Mouse (Mus musculus) kidney, embryonic 14.5 days (tissue): ENCODE results near the gene Gng3. TPM values are rescaled to one million over a fixed set of nuclear protein-coding genes. Genes with fewer than 3 reads are reported as not detected.
"Not testable (repeated sequence)": the region's sequence is repeated elsewhere in the genome, so short reads cannot be mapped to it uniquely, and the experiment has no call there.

Source experiments
- ATAC-seq: fragments of 200-750 bp; cut with Nextera tagmentation; 2 replicates; pipeline ENCODE4 v1.8.0; 2017; ENCODE audit warnings: moderate number of reproducible peaks, mild to moderate bottlenecking, moderate TSS enrichment, moderate library complexity; ENCODE audit not compliant: low FRiP score, low TSS enrichment
- H3K27ac ChIP-seq: fragments of 300-500 bp; sonication (generic); 2 replicates; pipeline ENCODE4 v1.5.1; 2014; ENCODE audit warnings: low read depth, mild to moderate bottlenecking, low read length, moderate library complexity, mixed read lengths
- H3K27me3 ChIP-seq: fragments of 300-500 bp; sonication (generic); 2 replicates; pipeline ENCODE4 v1.6.1; 2014; ENCODE audit warnings: mild to moderate bottlenecking, low read length; ENCODE audit not compliant: control insufficient read depth, insufficient read depth
- H3K36me3 ChIP-seq: fragments of 300-500 bp; sonication (generic); 2 replicates; pipeline ENCODE4 v1.6.1; 2014; ENCODE audit warnings: low read length, mixed read lengths; ENCODE audit not compliant: control insufficient read depth, insufficient read depth
- H3K4me1 ChIP-seq: fragments of 300-500 bp; sonication (generic); 2 replicates; pipeline ENCODE4 v1.6.1; 2014; ENCODE audit warnings: low read length, mixed read lengths; ENCODE audit not compliant: control insufficient read depth, insufficient read depth
- H3K4me2 ChIP-seq: fragments of 300-500 bp; sonication (generic); replicated peaks from 2 replicates; pipeline ENCODE4 v1.6.1; 2014; ENCODE audit warnings: low read depth, mild to moderate bottlenecking, low read length
- H3K4me3 ChIP-seq: fragments of 300-500 bp; sonication (generic); 2 replicates; pipeline ENCODE4 v1.5.1; 2014; ENCODE audit warnings: mild to moderate bottlenecking, low read length
- H3K9ac ChIP-seq: fragments of 300-500 bp; sonication (generic); 2 replicates; pipeline ENCODE4 v1.6.1; 2014; ENCODE audit warnings: low read depth, mild to moderate bottlenecking, low read length, moderate library complexity
- H3K9me3 ChIP-seq: fragments of 300-500 bp; sonication (generic); 2 replicates; pipeline ENCODE4 v1.6.1; 2016; ENCODE audit warnings: low read length; ENCODE audit not compliant: control insufficient read depth
- WGBS: fragments of 180-500 bp; shearing (Covaris S2); extraction: QIAGEN DNeasy Blood & Tissue Kit; methylation state at CpG from one replicate; pipeline ENCODE4 v1.1.7; 2014; 5-methylcytosine and 5-hydroxymethylcytosine counted together
- polyA plus RNA-seq: library from polyadenylated mRNA; unstranded; fragments of >200 nt; fragmentation: Nextera tagmentation; extraction: Ambion mirVana; gene quantifications from 2 replicates; pipeline ENCODE4 v1.2.1, GENCODE M21; 2014

Gng3 gene
- polyA plus RNA-seq, 1 experiment from 2014 or later, result 3.6 TPM

DNA sequence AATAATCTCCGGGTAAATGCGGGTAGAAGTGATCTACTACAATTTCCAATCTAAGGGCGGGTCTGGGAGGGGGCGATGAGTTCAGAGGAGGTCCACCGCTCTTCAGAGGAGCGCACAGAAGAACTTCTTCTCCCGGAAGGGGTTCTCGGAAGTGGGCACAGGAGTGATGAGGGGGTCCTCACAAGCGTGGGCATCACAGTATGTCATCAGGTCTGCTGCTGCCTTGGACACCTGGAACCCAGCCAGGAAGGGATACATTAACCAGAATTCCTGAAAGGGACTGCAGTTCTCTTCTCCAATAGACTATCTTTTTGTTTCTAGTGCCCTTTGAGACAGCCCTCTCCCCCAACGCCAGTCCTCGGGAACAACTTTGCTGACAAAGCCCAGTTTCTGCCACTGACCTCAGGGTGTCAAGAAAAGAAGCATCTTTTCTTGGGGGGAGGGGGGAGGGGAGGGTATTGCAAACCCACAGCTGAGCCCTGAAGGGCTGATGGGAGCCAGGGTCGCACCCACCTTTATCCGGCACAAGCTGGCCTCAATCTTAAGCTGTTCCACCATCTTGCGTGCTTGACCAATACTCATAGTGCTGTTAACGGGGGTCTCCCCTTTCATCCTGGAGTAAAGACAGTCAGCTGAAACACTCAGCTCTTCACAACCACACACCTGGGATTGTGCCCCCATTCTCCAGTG is 808 bp downstream of the Gng3 start:
- peak overlapping the region; percentile 77 for H3K4me2 ChIP-seq
- H3K9ac ChIP-seq, result peak overlapping the region; percentile 78
- peak; percentile 33 for ATAC-seq
- H3K4me1 ChIP-seq, result peaks cover 25% of the 10 kb centered on the region; the same call in 1 of the 2 replicates
- peaks cover 38% of the 10 kb centered on the region for H3K36me3 ChIP-seq
- no peaks in the 10 kb centered on the region for H3K27me3 ChIP-seq
- H3K4me3 ChIP-seq, result peak overlapping the region; percentile 54
- no peaks in the 10 kb centered on the region for H3K9me3 ChIP-seq
- peak overlapping the region; percentile 98 for H3K27ac ChIP-seq
- 21% methylated on average over 15 of the region's 15 CpGs for WGBS

DNA sequence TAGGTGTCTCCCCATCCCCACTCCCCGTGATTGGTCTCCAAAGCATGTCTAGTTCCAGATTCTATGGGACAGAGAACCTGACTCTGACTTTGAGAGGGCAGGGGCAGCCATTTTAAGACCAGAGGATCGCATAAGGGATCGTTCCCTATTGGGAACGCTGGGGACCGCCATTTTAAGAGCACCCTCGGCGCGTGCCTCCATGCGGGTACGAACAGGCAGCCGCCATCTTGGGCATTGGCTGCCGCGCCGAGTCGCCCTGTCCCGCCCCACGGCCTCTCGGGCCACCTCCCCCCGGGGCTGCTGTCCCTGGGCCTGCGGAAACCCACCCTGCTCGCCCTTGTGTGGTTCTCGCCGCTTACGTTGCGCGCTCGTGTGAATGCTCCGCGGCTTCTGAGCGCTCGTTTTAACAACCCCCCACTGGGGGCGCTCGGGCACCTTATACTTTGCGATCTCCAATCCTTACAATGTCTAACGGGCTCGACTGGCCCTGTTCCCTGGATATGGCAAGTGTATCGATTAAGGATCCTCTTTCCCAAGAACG is 1.7 kb downstream of the Gng3 start, which contains the start of gene Bscl2:
TSS of gene Bscl2 (plus strand) at position 217 of the 541 bp plus-strand sequence.
- Histone ChIP-seq H3K9me3 (no peaks in the 10 kb centered on the region), H3K27me3 (no peaks in the 10 kb centered on the region), H3K9ac (peak within 1 kb of the TSS; percentile 78), H3K27ac (peak within 1 kb of the TSS; percentile 98), H3K4me1 (peaks cover 25% of the 10 kb centered on the region; the same call in 1 of the 2 replicates), H3K4me3 (peak within 1 kb of the TSS; percentile 54), H3K36me3 (peaks cover 41% of the 10 kb centered on the region), H3K4me2 (peak within 1 kb of the TSS; percentile 77)
- peak; percentile 84 for ATAC-seq
- WGBS, result 2% methylated on average over 38 of the region's 38 CpGs

DNA sequence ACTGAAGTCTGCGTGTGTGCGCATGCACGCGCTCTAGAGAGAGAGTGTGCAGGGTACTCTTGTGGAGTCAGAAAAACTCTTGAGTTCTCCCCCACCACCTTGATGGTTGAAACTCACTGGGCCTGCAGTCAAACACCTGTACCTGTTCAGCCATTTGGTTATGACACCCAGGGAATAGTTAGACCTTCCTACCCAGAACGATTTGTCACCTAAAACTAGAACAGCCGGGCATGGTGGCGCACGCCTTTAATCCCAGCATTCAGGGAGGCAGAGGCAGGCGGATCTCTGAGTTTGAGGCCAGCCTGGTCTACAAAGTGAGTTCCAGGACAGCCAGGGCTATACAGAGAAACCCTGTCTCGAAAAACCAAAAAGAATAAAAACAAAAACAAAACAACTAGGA is 2.7 kb downstream of the Gng3 start:
- H3K4me2 ChIP-seq, H3K9me3 ChIP-seq, H3K4me3 ChIP-seq, ATAC-seq, H3K27me3 ChIP-seq, H3K9ac ChIP-seq, H3K27ac ChIP-seq: not testable (repeated sequence)
- Histone ChIP-seq H3K4me1 (peaks cover 25% of the 10 kb centered on the region; the same call in 1 of the 2 replicates), H3K36me3 (peaks cover 46% of the 10 kb centered on the region)
- 98% methylated on average over 10 of the region's 10 CpGs for WGBS

DNA sequence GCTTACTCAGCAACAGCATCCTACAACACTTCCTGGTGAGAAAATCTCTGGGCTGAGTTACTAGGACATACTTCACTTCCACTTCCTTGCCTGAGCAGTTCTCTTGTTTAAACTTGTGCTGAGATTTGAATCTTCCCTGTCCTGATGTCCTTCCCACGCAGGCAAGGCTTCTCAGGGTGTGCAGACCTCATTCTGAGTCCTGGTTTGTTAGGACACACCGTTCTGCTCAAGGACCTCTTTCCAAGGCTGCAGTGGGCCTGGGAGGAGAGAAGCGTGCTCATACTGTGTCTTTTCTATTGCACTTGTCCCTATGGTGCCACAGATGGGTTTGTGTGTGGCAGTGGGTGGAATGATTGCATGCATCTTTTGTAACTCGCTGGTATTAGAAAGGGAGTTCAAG is 6.0 kb downstream of the Gng3 start:
- WGBS, result 92% methylated on average over 4 of the region's 4 CpGs
- no peak overlapping the region for H3K4me2 ChIP-seq

DNA sequence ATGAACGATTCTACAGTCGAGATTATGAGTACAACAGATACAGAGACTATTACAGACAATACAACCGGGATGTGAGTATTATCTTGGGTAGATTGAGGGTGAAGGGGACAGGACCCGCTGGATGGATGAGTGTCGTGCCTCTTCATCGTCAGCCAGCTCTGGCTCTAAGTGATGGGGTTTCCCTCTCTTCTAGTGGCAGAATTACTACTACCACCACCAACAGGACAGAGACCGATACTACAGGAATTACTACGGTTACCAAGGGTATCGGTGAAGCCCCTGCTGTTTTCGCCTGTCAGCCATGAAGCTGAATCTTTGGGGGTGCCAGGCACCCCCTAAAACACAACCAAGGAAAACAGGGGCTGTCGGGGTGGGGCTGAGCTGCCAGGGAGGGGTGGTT is 7.7 kb downstream of the Gng3 start:
- Histone ChIP-seq H3K27ac (no peak overlapping the region), H3K4me1 (no peaks in the 10 kb centered on the region), H3K9me3 (no peaks in the 10 kb centered on the region), H3K27me3 (no peaks in the 10 kb centered on the region), H3K9ac (no peak overlapping the region), H3K4me2 (no peak overlapping the region), H3K36me3 (peaks cover 96% of the 10 kb centered on the region), H3K4me3 (no peak overlapping the region)
- no peak for ATAC-seq
- WGBS, result 86% methylated on average over 11 of the region's 11 CpGs

More for the DNA sequence above, 6.0 kb downstream of the Gng3 start:
- Histone ChIP-seq H3K36me3 (peaks cover 79% of the 10 kb centered on the region), H3K9ac (no peak overlapping the region), H3K4me1 (0 out of 2 replicates have a peak, but pooled peaks cover under 1% of the 10 kb centered on the region), H3K27me3 (no peaks in the 10 kb centered on the region), H3K27ac (no peak overlapping the region), H3K9me3 (no peaks in the 10 kb centered on the region), H3K4me3 (no peak overlapping the region)
- ATAC-seq, result no peak

DNA sequence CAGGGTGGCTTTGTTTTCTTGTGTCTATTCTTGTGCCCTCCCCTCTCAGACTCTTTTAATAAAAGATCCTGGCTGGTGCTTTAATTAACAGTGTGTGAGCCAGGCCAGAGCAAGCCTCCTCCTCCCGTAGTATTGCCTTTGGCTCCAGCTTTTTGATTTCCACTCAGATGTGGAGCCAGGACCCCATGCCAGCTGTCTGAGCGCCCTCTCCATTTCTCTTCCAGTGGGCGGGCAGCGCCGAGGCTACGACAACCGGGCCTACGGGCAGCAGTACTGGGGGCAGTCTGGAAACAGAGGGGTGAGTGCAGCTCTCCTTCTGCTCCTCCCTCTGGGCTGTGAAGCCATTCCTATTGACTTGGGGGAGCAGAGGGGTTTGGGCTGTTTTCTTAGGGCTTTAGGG is 8.3 kb downstream of the Gng3 start:
- Histone ChIP-seq H3K27me3 (no peaks in the 10 kb centered on the region), H3K4me1 (no peaks in the 10 kb centered on the region), H3K4me2 (no peak overlapping the region), H3K9ac (no peak overlapping the region), H3K27ac (no peak overlapping the region), H3K36me3 (peaks cover 100% of the 10 kb centered on the region), H3K4me3 (no peak overlapping the region), H3K9me3 (no peaks in the 10 kb centered on the region)
- no peak for ATAC-seq
- WGBS, result 92% methylated on average over 8 of the region's 8 CpGs

DNA sequence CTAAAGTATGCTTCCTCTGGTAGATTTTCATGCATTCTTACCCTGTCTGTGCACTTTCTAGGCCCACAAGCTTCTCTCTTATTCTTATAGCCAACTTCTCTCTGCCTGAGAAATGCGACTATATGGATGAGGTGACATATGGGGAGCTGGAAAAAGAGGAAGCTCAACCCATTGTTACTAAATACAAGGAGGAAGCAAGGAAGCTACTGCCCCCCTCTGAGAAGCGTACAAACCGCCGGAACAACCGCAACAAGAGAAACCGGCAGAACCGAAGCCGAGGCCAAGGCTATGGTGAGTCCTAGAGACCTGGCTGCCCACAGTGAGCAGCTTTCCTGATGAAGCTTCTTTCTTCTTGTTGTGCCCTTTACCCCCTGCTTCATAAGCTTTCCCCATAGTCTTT is 9.3 kb downstream of the Gng3 start, which contains the start of gene AC129217.1:
TSS of gene AC129217.1 (plus strand) at position 114 of the 400 bp plus-strand sequence.
- H3K4me2 ChIP-seq, result no peak within 1 kb of the TSS
- no peaks in the 10 kb centered on the region for H3K9me3 ChIP-seq
- H3K27me3 ChIP-seq, result no peaks in the 10 kb centered on the region
- H3K27ac ChIP-seq, result no peak within 1 kb of the TSS
- no peak for ATAC-seq
- H3K9ac ChIP-seq, result no peak within 1 kb of the TSS
- H3K4me3 ChIP-seq, result no peak within 1 kb of the TSS
- no peaks in the 10 kb centered on the region for H3K4me1 ChIP-seq
- peaks cover 99% of the 10 kb centered on the region for H3K36me3 ChIP-seq
- 92% methylated on average over 8 of the region's 8 CpGs for WGBS

DNA sequence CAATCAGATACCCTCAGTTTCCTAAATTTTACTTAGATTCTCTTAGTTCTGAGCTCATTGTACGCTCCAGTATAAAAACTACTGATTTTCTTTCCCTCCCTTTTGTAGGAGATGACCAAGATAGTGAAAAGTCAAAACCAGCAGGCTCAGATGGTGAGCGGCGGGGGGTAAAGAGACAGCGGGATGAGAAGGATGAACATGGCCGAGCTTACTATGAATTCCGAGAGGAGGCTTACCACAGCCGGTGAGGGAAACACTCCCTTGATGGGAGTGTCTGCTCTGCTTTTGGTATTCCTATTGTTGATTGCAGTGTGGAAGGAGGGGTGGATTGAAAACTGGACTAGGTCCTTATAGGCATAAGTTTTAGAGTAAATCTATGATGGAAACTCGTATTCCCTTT is 16.3 kb downstream of the Gng3 start:
- H3K9ac ChIP-seq, result peak overlapping the region; percentile 19; the same call in 1 of the 2 replicates
- H3K9me3 ChIP-seq, result no peaks in the 10 kb centered on the region
- H3K4me3 ChIP-seq, result peak overlapping the region; percentile 100
- H3K36me3 ChIP-seq, result peaks cover 51% of the 10 kb centered on the region
- no peak for ATAC-seq
- no peak overlapping the region for H3K27ac ChIP-seq
- H3K4me2 ChIP-seq, result peak overlapping the region; percentile 76
- WGBS, result 78% methylated on average over 8 of the region's 8 CpGs
- peaks cover 19% of the 10 kb centered on the region for H3K4me1 ChIP-seq
- H3K27me3 ChIP-seq, result no peaks in the 10 kb centered on the region

DNA sequence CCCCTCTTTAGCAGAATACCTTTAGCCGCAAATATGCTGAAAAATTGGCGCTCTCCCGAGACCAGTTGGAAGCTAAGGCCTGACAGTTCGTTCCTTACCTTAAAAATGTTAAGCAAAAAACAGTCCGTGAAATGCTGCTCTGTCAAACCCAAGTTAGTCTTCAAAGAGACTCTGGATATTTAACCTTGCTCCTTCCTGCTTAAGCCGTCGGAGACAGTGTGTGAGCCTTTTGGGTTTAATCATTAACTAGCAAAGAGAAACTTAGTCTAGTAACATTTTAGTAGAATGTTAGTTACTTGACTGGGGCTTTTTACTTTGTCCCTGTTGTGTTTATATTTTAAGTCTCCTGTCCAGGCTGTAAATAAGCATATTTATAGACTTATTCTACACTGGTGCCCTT is 17.8 kb downstream of the Gng3 start:
- H3K9me3 ChIP-seq, result no peaks in the 10 kb centered on the region
- peak overlapping the region; percentile 100; the same call in 1 of the 2 replicates for H3K27ac ChIP-seq
- H3K9ac ChIP-seq, result peak overlapping the region; percentile 99
- H3K27me3 ChIP-seq, result no peaks in the 10 kb centered on the region
- peaks cover 32% of the 10 kb centered on the region for H3K4me1 ChIP-seq
- no peak for ATAC-seq
- 0% methylated on average over 7 of the region's 7 CpGs for WGBS
- peaks cover 45% of the 10 kb centered on the region for H3K36me3 ChIP-seq
- peak overlapping the region; percentile 100 for H3K4me3 ChIP-seq
- H3K4me2 ChIP-seq, result peak overlapping the region; percentile 76
